Mouse (Mus musculus) heart, postnatal 0 days (tissue): ENCODE measurements at regions not wholly inside any gene's neighbourhood (a gene's known extent, or its start where the extent isn't known, plus 50 kb on each side); places are given as distances from the start of the nearest gene placed in this dataset.

ENCODE experiments used
- ATAC-seq: fragments of 200-750 bp; cut with Nextera tagmentation; 2 replicates; pipeline ENCODE4 v1.8.0; 2017; ENCODE audit warnings: low read depth, moderate number of reproducible peaks, moderate library complexity; ENCODE audit not compliant: insufficient read depth
- DNase-seq: peaks from one replicate; pipeline ENCODE4 v3.0.0-alpha.2; 2016; ENCODE audit warnings: low spot score
- H3K27ac ChIP-seq: fragments of 300-500 bp; sonication (generic); 2 replicates; pipeline ENCODE4 v1.5.1; 2014; ENCODE audit warnings: low read depth, mild to moderate bottlenecking
- H3K27me3 ChIP-seq: fragments of 300-500 bp; sonication (generic); 2 replicates; pipeline ENCODE4 v1.6.1; 2014; ENCODE audit warnings: low read length, mixed read lengths; ENCODE audit not compliant: control insufficient read depth, insufficient read depth
- H3K36me3 ChIP-seq: fragments of 300-500 bp; sonication (generic); replicated peaks from 2 replicates; pipeline ENCODE4 v1.6.1; 2014; ENCODE audit warnings: low read length, mixed read lengths; ENCODE audit not compliant: control insufficient read depth, insufficient read depth
- H3K4me1 ChIP-seq: fragments of 300-500 bp; sonication (generic); 2 replicates; pipeline ENCODE4 v1.6.1; 2014; ENCODE audit warnings: antibody characterized with exemption; ENCODE audit not compliant: control insufficient read depth, insufficient read depth
- H3K4me2 ChIP-seq: fragments of 300-500 bp; sonication (generic); 2 replicates; pipeline ENCODE4 v1.6.1; 2014; ENCODE audit warnings: low read depth, mild to moderate bottlenecking, low read length, moderate library complexity
- H3K4me3 ChIP-seq: fragments of 300-500 bp; sonication (generic); 2 replicates; pipeline ENCODE4 v1.5.1; 2014; ENCODE audit warnings: low read depth, low read length
- H3K9ac ChIP-seq: fragments of 300-500 bp; sonication (generic); replicated peaks from 2 replicates; pipeline ENCODE4 v1.6.1; 2014; ENCODE audit warnings: low read depth, low read length, mixed read lengths
- H3K9me3 ChIP-seq: fragments of 300-500 bp; sonication (generic); replicated peaks from 2 replicates; pipeline ENCODE4 v1.6.1; 2016; ENCODE audit warnings: low read length; ENCODE audit not compliant: control insufficient read depth
- CTCF ChIP-seq: IDR thresholded peaks from 2 replicates; pipeline ENCODE4 v1.5.1; 2016; ENCODE audit warnings: antibody characterized with exemption, control low read depth, low read depth
- EP300 ChIP-seq: IDR thresholded peaks from 2 replicates; pipeline ENCODE4 v1.6.1; 2016; ENCODE audit warnings: antibody characterized with exemption, low read depth
- WGBS: fragments of 180-500 bp; shearing (Covaris S2); extraction: QIAGEN DNeasy Blood & Tissue Kit; methylation state at CpG from one replicate; pipeline ENCODE4 v1.1.7; 2014; 5-methylcytosine and 5-hydroxymethylcytosine counted together

DNA sequence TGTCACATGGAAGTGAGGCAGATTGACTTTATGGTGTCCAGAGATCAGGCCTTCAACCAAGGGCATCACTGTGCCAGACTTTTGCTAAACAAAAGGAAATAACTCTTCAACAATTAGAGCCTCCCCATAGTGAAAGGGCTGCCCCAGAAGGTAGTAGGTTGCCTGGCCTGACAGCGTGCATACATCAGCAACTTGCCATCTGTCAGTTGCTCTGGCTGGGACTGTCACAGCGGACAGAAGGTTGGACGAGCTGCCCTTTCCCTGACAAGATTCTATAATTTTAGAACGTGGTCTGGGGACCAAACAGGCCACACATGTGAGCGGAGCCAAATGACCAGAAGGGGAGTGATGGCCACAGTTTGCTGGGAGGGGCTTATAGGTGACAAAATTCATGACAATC is 119.7 kb upstream of the Rpl38 start:
- no peak overlapping the region for H3K9ac ChIP-seq
- no peak overlapping the region for H3K4me2 ChIP-seq
- WGBS, result 70% methylated on average over 5 of the region's 5 CpGs
- DNase-seq (no peak), ATAC-seq (no peak)
- no peaks in the 10 kb centered on the region for H3K9me3 ChIP-seq
- no peak overlapping the region for H3K27ac ChIP-seq
- TF ChIP-seq EP300 (no peak), CTCF (no peak)
- H3K36me3 ChIP-seq, result no peaks in the 10 kb centered on the region
- H3K4me1 ChIP-seq, result no peaks in the 10 kb centered on the region; the same call in 1 of the 2 replicates
- peaks cover 3% of the 10 kb centered on the region; the same call in 1 of the 2 replicates for H3K27me3 ChIP-seq
- no peak overlapping the region for H3K4me3 ChIP-seq

DNA sequence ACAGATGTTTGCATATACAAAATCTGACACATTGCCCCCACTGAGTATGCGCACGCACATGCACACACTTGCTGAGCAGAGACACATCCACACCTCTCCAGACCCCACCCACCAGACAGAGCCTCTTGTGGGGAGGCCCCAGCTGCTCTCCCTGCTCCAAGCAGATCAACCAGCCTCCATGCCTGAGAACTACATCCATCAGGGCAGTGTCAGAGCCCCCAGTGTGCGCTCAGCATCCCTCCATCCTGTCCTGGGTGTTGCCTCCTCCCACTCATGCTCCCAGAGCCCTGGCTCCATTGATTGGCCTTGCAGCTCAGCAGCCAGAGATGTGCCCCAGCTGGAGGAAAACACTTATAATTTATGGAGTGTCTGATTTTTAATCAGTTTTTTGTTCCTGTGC is 124.1 kb upstream of the Rpl38 start:
- peaks cover 3% of the 10 kb centered on the region; the same call in 1 of the 2 replicates for H3K27me3 ChIP-seq
- 67% methylated on average over 3 of the region's 3 CpGs for WGBS
- no peak overlapping the region for H3K27ac ChIP-seq
- TF ChIP-seq CTCF (no peak), EP300 (no peak)
- no peaks in the 10 kb centered on the region for H3K4me1 ChIP-seq
- H3K4me3 ChIP-seq, result no peak overlapping the region
- DNase-seq, result no peak
- peaks cover 4% of the 10 kb centered on the region; the same call in 1 of the 2 replicates for H3K9me3 ChIP-seq
- no peak overlapping the region for H3K9ac ChIP-seq
- no peak overlapping the region for H3K4me2 ChIP-seq
- ATAC-seq, result no peak
- H3K36me3 ChIP-seq, result no peaks in the 10 kb centered on the region

DNA sequence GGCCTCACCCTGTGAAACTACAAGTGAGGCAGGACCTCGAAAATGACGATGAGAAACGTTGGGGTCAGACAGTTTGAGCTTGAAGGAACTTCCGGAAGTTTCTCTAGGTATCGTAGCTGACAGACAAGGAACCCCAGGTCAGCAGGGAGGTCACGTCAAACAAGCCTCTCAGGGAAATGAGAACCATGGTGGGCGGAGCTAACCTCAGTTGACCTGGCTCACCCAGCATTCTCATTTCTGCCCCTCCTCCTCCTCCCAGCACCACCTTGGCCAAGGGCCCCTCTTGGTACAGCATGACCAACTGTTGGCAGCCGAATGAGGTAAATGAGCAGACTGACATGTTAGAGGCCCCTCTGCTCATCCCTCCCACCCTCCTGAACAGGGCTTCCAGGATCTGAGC is 126.2 kb upstream of the Rpl38 start:
- no peak for TF ChIP-seq CTCF
- TF ChIP-seq EP300, result no peak
- H3K4me1 ChIP-seq, result no peaks in the 10 kb centered on the region
- no peak for ATAC-seq
- DNase-seq, result no peak
- H3K9me3 ChIP-seq, result peaks cover 4% of the 10 kb centered on the region; the same call in 1 of the 2 replicates
- no peaks in the 10 kb centered on the region for H3K36me3 ChIP-seq
- H3K27me3 ChIP-seq, result peaks cover 6% of the 10 kb centered on the region; the same call in 1 of the 2 replicates
- no peak overlapping the region for H3K4me2 ChIP-seq
- no peak overlapping the region for H3K27ac ChIP-seq
- no peak overlapping the region for H3K4me3 ChIP-seq
- H3K9ac ChIP-seq, result no peak overlapping the region
- 60% methylated on average over 8 of the region's 8 CpGs for WGBS

DNA sequence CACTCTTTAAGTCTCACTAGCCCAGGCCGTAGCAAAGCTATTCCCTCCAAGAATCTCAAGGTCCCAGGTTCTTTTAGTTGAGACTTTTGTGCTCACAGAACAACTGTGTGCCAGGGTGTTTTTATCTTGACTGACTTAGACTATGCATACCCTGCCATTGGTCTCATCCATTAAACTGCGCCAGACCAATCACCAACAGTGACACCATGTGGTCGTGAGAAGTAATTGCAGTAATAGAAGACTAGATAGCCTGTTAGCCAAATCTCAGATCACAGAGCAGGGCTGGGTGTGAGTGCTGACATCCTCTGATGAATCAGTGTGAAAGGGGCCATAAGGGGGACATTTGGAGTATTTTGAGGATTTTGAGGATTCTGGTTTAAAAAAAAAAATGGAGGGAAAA is 127.8 kb upstream of the Rpl38 start:
- H3K4me3 ChIP-seq, result no peak overlapping the region
- H3K27ac ChIP-seq, result no peak overlapping the region
- no peak overlapping the region for H3K4me2 ChIP-seq
- no peaks in the 10 kb centered on the region for H3K36me3 ChIP-seq
- H3K9me3 ChIP-seq, result peaks cover 8% of the 10 kb centered on the region; the same call in 1 of the 2 replicates
- no peaks in the 10 kb centered on the region for H3K4me1 ChIP-seq
- ATAC-seq (no peak), DNase-seq (no peak)
- H3K9ac ChIP-seq, result no peak overlapping the region
- H3K27me3 ChIP-seq, result peaks cover 6% of the 10 kb centered on the region; the same call in 1 of the 2 replicates
- WGBS, result 62% methylated on average over 3 of the region's 3 CpGs
- peak; percentile 20; the same call in 1 of the 2 replicates for TF ChIP-seq CTCF
- TF ChIP-seq EP300, result no peak

DNA sequence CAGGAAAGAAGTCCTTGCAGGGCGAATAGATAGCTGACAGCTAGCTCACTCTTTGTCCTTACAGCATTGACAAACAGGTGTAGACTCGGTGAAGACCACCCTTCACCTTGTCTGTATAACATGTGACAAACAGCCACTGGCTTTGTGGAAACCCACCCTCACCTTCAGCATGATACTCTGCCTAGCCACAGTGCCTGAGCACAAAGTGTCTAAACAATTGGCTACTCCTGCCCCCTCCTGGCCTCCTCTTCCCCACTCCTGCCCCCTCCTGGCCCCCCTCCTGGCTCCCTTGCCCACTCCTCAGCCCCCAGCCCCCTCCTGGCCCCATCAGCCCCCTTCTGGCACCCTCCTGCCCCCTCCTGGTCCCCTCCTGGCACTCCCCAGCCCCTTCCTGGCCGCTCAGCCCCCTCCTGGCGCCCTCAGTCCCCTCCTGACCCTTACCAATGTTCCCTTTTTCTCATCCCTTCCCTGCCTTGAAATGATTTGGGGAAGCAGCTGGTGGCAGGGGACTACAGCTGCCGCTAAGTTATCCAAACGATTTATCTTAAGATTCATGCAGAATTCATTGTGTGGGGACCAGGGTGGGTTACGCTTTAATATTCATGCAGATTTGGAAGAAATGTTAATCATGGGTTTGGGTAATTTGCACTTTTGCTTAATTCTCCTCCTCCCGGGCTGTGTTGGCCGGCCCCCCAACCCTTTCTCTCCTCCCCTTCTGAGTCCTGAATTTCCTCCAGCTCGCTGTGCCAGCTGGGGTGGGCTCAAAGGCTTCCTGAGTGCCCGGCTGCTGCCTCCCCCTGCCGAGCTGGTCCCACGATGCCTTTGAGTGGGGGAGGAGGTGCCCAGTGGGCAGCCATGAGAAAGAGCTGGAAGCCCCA is 131.5 kb upstream of the Rpl38 start:
- no peak for ATAC-seq
- Histone ChIP-seq H3K4me1 (no peaks in the 10 kb centered on the region), H3K4me3 (no peak overlapping the region), H3K9me3 (peaks cover 8% of the 10 kb centered on the region; the same call in 1 of the 2 replicates), H3K9ac (no peak overlapping the region), H3K36me3 (no peaks in the 10 kb centered on the region), H3K27ac (no peak overlapping the region), H3K4me2 (no peak overlapping the region), H3K27me3 (0 out of 2 replicates have a peak, but pooled peaks cover 3% of the 10 kb centered on the region)
- TF ChIP-seq CTCF (no peak), EP300 (no peak)
- WGBS, result 22% methylated on average over 13 of the region's 13 CpGs
- no peak for DNase-seq
